Mouse (Mus musculus): ENCODE measurements at regions not wholly inside any gene's neighbourhood (a gene's known extent, or its start where the extent isn't known, plus 50 kb on each side); places are given as distances from the start of the nearest gene placed in this dataset.

DNA sequence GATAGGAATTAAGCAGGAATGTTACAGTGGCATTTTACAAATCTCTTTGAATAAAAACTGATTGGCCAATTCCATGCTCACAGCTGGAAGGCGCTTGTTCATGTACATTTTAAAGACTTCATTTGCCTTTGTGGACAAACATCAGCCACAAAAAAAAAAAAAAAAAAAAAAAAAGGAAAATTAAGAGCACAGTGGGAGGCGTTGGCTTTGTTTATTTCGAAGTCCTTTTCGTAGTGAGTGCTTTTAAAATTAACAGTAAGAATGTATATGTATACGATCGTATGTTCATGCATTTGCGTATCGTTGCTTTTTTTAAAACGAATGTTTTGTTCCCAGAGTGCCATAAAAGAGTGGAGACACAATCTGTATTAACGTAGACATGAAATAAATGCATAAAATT, 250.6 kb upstream of the Nfe2l3 start:
- TF ChIP-seq EP300 (IDR thresholded peaks at IDR 0.05) (no peak), CTCF (IDR thresholded peaks at IDR 0.05) (no peak)

Measured in lung, postnatal 0 days (tissue).